Mouse (Mus musculus) kidney, adult 18-20 months (tissue): ENCODE data around the gene Msi2.

Source experiments
- DNase-seq: peaks from one replicate; pipeline ENCODE4 v3.0.0; 2021

Msi2 gene

DNA sequence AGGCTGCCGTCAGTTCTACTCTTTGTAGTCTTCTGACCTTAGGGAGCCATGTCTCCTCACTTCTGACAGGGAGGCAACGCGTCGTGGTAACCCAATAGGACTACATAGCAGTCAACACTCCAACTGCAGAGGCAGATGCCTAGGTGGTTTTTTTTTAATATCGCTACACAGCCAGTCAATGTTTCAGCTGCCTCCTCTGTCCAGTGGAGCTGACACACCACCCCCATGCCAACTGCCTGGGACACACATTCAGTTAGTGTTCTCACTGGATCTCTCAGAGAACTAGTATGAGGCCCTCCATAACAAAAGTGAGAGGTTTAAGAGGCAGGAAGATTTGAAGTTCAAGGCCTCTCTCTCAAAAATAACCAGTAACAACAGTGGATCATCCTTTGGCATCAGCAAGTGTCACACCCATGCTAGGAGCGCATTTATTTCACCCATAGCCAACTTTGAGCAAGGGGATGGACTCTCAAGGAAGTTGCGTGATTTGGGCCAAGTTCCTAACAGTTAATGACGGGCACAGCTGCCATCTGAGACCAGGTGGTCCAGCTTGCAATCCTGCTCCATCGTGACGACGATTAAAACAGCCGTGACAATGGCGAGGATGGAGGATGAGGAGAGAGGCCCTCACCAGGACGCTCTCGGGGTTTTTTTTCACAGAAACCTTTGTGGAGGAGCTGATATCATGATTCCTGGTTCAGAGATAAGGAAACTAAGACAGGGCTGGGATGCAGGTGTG, 8.3 kb downstream of the Msi2 start:
- DNase-seq: no peak

DNA sequence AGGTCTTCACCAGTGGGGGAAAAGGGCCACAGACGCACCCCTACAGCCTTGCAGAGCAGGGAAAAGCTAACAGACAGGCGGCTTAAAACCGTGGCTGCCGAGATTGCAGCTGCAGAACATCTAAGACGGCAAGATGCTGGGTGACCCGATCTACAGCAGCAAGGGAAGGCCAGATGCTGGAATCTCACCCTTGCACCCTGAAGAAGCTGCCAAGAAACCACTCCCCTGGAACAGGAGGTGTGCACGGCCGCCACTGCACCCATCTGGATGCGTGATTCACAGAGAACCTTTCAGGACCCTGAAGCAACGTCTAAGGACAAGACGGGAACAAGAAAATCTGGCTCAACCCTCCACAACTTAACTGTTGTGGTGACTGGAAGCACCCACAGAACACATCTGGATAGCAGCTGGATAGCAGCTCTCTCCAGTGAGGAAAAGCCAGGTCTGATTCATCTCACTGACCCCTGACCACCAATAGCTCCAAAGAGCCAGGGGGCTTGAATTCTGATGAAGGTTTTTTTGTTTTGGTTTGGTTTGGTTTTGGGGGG, 11.0 kb downstream of the Msi2 start:
- DNase-seq: peak; percentile 51

DNA sequence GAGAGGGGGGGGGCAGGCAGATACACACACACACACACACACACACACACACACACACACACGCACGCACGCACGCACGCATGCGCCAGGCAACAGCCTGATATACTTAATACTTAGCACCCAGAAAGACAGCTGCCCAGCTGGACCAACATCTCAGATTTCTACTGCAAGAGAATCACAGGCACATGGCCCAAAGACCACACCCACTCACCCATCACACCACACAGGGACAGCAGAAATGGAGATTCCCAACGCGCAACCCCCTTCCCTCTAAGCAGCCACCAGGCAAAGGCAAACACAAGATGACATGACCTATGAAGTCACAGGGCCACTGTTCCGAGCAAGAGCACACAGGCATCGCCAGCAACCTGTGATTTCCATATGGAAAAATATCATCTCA, 13.6 kb downstream of the Msi2 start:
- no peak for DNase-seq

DNA sequence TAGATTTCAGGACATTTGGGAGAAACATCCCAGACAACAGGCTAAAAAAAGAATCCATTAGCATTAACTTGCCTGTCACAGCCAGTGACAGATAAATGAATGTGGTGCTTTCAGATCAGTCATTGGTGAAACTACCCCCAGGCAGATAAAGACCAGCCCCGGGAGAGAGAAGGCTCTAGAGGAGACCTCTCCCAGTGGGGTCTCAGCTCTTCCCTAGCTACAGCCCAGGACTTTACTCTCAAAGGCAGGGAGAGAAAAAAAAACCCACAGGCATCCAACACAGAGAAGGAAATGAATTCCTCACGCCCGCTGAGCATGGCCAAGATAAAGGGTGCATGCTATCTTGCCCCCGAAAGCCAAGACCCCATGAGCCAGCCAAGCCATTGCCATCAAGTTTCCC, 15.1 kb downstream of the Msi2 start:
- DNase-seq: no peak

DNA sequence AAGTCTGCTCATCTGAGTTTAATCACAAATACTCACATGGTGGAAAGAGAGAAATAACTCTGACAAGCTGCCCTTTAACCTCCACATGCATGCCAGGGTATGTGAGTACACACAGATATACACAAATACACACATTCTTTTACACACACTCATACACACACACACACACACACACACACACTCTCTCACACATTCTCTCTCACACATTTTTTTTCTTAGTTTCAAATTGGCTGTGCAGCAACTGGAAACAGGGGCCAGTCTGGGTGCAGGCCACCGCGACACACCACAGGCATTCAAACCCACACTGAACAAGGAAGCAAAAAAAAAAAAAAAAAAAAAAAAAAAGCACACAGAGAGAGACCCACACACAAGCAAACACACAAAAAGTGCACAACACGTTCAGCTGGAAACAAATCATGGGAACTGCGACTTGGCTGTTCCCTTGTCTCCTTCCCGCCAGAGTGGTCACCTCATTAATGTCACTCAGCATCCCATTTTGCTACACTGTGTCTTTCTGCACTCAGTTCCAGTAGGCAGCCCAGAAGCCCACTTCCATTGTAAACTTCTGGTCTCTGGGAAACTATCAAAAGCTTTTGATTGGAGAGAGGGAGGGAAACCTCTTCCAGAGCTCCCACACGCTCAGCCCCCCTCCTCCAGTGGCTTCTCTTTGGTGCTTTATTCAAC, 16.2 kb downstream of the Msi2 start:
- DNase-seq: no peak

DNA sequence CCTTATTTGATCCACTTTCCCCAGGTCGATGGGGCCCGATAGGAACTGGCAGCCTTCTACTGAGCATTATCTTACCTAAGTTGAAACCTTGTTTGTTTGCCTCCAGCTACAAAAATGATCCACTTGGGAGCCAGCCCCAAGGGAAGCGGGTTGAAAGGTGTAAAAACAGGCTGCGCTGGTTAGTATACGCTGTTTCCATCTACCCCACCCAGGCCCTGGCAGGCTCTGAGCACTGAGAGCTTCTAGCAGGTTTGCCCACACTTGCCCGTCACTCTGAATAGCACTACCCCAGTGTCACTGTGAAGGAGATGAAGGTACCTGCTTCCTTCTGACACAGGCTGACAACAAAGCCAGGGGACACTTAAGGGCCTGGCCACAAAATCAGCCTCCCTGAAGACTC, 17.3 kb downstream of the Msi2 start:
- no peak for DNase-seq

DNA sequence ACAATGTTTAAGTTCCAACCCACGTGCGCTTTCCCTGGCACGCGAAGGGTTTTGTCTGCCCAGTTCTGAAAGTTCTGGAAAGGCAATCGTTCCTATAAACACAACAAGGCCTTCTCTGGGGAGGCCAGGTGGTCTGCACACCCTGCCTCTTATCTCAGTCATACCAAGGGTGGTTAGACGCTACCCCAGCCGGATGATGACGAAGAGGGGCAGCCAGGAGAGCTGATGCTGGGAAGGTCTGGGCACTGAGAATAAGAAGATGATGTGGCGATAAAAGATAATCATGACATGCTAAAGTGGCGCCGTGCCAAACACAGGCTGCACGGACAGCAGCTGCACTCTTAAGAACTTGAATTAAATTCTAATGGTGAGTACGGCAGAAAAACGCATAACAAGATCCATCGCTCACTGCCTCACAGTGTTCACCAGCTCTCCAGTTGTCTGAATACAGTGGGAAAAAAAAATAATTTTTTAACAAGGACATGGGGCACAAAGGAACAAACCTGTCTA, 18.1 kb downstream of the Msi2 start:
- DNase-seq: no peak

DNA sequence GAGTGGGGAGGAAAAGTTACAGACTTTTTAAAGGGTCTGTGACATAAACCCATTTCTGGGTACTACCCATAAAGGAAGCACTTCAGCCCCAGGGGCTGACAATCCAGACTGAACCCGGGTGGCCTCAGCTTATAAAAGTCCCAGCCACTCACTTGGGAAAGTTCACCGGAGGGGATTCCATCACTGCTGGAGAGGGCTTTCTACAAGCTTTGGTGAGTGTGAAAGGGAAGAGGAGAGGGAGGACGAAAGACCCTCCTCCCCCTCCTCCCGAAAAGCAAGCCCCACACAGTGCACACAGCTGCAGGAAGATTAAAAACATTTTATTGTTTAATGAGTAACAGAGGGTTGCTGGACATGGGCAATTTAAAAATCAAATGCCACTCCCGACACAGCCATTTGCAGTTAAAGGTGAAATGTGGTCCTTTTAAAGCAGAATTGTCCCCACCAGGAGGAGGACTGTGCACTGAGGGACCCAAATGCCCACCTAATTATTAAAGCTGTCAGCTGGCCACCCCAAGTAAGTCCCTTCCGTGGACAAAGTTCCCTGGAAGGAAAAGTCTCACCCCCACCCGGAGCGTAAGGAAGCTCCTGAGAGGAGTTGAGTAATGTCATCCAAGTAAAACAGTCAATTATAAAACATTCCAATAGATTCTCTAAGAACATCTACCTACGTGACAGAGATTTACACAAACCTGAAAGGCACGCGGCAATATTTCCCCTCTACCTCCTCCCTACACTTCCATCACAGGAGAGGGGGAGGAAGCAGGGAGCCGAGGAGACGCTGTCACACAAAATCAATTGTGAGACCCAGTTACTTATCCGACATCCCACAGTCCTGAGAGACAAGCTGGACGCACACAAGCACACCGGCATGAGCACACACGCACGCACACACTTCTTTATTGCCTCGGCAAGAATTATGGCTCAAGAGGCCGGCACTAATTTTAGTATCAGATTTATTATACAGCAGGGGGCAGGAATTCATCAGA, 24.1 kb downstream of the Msi2 start:
- DNase-seq: no peak

DNA sequence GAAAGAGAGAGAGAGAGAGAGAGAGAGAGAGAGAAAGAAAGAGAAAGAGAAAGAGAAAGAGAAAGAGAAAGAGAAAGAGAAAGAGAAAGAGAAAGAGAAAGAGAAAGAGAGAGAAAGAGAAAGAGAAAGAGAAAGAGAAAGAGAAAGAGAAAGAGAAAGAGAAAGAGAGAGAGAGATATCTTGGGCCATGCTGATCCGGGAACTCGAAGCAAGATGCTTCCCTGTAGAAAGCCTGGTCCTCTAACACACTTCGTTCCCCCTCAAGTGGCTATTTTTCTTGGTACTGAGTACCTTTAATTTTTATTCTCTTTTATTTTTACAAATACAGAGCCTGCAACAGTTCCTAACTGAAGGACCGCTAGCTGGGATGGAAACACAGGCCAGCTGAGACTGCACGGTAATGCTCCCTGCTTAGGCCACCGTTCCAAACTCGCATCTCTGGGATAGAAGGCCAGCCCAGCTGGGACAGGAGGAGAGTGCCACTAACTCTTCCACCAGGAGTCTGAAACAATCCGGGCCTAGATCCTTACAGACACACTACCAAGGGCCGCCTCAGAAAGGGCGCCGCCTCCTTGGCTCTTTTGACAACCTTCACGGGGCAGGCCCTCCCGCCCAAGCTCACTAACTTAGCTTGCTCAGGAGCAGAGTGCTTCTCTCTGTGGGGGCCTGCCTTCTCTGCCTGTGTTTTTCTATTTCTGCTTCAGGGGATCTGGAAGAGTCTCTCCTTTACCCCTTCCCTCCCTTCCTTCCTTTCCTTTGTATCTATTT, 25.1 kb downstream of the Msi2 start:
- DNase-seq: no peak

DNA sequence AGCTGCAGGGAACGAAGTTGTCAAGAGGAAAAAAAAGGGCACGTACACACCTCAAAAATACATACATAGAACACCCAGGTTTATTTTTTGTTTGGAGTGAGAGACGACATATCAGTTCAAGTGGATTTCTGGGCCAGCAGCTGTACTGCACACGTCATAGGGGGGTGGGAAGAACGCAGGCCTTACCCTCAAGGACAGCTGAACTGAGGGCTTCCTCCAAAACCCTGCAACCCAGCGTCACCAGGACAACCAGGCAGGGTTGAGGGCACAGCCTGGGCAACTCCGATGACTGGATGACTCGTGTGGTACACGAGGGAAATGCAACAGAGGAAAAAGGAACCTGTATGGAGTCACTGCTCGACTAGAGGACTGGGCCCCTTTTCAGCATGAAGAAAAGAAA, 25.9 kb downstream of the Msi2 start:
- no peak for DNase-seq

DNA sequence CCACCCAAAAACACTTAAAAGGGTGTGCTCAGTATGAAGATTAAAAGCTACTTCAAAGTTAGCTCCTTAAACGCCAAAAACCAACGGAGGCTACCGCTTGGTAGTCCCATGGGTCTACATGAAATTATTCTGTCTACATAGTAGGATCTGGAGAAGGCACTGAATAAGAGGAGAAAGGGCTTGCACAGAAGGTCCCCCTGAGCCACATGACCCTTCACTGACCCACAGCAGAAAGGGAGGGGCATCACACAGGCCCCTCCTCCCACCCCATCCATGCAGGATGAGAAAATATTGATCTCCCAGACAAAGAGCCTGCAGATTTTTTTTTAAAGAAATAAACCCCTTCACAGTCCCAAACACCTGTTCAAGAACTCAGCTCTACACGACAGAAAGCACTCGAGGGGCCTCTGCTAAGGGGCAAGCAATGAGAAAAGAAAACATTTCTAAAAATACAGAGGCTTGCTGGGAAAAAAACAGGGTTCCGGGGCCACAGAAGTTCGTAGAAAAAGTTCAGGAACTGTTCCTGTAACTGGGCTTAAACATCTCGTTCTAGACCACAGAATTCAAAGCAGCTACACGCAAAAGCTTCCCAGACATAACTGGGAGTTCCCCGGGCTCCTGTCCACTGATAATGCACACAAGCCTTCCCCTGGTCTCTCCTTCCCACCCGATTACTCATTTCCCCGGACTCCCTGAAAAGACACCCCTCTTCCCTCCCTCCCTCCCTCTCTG, 27.6 kb downstream of the Msi2 start:
- DNase-seq: no peak

DNA sequence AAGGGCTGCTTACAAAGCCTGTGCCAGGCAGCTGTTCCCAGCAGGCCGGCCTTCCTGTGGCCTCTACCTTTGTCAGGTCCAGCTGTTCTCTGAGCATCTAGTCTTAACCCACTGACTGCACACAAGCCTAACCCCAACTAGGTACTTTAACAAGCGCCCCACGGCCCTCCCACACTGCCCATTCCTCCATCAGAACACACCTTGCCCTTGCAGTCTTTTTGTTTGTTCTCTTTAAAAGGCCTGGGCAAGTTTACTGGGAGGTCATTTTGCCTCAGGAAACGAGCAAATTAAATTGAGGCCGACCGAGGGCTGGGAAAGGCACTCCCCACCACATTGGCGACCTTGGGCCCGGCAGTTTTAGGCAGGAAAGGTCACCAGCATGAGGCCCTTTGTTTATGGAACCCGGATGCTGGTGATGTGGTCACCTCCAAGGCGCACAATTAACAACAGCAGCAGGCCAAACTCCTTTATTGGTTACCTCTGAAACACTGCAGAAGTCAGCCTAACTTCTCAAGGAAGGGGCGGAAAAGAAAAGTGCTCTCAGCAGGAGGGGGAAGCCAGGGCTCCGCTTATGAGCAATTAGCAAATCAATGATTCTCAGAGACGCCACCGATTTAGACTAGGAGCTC, 28.4 kb downstream of the Msi2 start:
- DNase-seq: peak; percentile 59

DNA sequence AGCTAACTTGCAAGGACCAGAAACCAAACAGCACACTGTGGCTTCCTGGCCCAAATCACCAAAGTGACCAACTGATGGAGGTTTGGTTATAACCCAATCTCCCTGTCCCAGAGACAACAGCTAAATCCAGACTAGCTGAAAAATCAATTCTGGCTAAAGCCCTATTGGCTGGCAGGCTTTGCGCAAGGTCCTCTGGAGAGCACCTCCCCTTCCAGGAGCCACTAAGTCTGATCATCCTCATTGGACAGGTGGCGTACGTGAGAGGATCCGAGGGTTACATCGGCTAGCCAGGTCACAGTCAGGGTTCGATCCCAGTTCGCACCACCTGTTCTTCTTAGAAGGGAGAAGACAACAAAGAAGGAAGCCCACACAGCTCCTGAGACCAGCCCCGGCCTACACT, 29.7 kb downstream of the Msi2 start:
- DNase-seq: no peak

DNA sequence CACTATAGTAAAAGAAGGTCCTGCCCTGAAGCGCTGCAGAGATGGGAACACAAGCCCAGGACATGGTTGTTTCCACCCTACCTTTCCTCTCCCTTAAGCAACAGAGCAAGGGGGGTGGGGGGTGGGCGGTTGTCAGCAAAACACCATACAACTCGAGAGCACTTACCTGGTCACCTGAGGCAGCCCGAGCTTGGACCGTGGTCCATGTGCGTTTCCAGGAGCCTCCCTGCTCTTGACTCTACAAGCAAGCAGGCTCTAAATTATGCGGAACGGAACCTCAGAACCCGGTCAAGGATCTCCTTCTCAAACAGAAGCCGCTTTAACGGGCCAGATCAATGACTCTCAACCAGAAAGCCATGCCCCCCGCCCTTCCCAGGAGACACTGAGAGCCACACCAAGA, 30.6 kb downstream of the Msi2 start:
- DNase-seq: no peak

DNA sequence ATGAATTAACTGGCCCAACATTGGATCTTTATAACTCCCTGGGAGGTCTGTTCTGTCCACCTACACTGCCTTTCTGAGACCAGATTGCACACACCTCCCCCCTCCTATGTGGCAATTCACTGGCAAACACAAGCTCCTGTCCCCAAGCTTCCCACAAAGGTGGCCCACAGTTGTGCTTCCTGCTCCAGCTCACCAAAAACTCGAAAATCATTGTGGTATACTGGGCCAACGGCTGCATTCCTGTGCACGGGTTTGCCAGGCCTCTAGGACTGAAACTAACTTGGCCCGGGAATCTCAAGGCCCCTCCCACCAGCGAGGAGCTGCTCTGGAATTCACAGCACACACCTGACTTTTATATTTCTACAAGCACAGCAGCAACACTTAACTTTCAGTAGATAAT, 31.3 kb downstream of the Msi2 start:
- DNase-seq: peak; percentile 63

DNA sequence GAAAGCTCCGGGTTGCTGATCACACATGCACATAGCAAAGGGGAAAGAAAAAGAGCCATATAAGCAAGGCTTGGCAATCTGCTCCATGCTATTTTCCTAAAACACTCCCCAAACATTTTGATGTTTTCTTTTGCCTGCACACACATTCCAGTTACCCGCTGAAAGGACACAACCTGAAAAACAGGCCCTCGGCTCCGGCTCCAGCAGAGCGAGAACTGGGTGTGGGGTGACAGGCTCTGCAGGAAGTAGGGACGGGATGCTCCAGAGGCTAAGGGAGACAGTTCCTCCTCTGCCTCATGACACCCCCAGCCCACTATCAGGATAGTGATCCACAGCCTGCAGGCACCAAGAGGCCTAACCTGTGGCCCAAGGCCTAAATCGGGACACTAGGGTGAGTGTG, 32.3 kb downstream of the Msi2 start:
- no peak for DNase-seq

DNA sequence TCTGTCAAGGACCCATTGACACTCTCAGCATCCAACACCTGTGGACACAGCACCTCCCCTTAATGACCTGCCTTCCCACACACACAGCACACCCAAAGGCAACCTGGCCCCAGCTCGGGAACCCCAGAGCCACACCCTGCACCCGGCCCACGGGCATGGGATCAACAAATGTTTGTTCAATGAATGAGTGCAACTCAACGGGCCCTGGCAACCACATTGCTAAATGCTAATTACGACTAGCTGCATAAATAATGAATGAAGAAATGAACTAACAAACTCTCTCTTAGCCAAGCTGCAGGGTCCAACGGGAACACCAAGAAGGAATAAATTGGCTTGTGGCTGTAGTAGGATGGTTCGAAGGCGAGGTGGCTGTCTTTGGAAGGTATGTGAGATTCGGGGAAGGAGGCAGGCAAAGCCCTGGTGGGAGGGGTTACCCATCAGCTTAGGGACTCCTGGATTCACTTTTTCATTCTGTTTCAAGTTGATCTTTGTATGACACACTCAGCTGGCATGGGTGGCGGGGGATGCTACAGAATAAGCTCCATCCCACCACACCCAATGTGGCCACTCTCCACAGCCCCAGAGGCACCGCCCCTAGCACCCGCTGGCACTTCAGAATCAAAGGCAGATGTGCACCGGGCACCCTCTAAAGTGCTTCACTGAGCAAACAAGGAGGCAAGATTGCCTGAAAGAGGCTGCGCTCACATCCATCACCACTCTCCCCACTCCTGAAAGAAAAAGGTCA, 35.1 kb downstream of the Msi2 start:
- DNase-seq: no peak

DNA sequence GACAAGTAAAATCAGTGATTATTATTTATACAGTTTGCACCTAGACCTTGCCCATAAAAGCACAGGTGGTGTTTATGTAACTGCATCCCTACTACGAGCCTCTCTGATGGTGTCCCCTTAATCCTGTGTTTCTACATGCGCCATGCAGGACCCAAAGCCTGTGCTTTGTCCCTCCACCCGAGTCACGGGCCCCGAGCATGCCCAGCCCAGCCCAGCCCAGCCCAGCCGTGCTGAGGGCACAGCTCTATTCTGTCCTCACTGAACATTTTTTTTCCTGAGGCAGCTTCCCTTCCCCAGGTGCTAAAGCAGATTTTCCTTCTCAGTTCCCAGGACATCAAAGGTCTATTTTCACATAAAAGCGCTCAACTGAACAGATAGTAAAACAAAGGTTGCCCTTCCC, 41.0 kb downstream of the Msi2 start:
- no peak for DNase-seq

DNA sequence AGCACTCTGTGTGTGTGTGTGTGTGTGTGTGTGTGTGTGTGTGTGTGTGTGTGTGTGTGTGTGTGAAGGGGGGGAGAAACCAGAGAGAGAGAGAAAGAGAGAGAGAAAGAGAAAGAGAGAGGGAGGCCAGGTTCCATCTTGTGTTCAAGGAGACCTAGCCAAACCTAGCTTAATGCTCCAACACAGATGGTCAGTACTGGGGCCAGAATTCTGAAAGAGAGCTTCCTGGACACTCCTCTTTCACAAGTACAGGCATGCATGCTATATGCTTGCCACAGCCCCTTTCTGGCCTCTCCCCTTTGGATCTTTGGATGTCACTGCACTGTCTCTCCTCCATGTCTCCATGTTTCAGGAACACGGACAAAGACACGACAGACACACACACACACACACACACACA, 41.7 kb downstream of the Msi2 start:
- no peak for DNase-seq
